Mouse (Mus musculus): ENCODE data around the gene Ehd1. TPM values are rescaled to one million over a fixed set of nuclear protein-coding genes. Genes with fewer than 3 reads are reported as not detected.

Gene Ehd1
- polyA plus RNA-seq (2012; rRNA removed), result 255 and 442 TPM in 2 replicates

DNA sequence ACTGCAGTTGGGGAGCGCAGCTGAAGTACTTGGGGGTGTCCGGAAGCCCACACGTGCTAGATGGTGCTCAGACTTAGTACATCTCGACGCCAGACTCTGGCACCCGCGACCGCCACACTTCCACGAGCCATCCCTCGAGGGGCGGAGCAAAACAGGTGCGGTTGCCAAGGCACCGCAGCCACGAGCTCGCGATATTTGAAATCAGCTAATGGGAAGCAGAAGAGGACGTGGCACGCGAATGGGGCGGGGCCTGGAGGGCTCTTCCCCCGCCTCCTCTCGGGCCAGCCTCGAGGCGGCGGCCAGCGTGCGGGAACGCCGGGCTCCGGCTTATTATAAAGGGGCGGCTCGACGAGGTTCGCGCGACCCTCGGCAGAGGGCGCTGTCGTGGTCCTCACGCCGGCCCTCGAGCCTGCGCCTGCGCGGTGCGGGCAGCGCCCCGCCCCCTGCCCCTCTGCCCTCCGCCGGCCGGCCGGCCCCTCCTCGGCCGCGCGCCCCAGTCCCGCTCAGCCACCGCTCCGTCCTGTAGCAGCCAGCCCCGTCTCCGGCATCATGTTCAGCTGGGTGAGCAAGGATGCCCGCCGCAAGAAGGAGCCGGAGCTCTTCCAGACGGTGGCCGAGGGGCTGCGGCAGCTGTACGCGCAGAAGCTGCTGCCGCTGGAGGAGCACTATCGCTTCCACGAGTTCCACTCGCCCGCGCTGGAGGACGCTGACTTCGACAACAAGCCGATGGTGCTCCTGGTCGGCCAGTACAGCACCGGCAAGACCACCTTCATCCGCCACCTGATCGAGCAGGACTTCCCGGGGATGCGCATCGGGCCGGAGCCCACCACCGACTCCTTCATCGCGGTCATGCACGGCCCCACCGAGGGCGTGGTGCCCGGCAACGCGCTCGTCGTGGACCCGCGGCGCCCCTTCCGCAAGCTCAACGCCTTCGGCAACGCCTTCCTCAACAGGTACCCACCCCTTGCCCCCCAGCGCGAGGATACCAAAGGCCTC is at the start of gene Ehd1:
Ehd1 (plus strand) TSS at position 300 of the 996 bp plus-strand sequence.

GRCm38 (mm10) chr19:6235084-6236052 is 41.2 kb upstream of the Ehd1 start, which contains the start of gene Ppp2r5b:
TSS of gene Ppp2r5b (minus strand) at chr19:6235872.

GRCm38 (mm10) chr19:6241274-6242107 is 35.0 kb upstream of the Ehd1 start, which contains the start of gene Atg2a:
TSS of gene Atg2a (plus strand) at chr19:6241668.

GRCm38 (mm10) chr19:6306137-6306551 is 29.6 kb downstream of the Ehd1 start, which contains the start of gene Cdc42bpg:
TSS of gene Cdc42bpg (plus strand) at chr19:6306456.

GRCm38 (mm10) chr19:6334673-6335457 is 58.3 kb downstream of the Ehd1 start, which contains the start of gene Men1:
TSS of gene Men1 (plus strand) at chr19:6334979.

GRCm38 (mm10) chr19:6340524-6341452 is 64.3 kb downstream of the Ehd1 start, which contains the start of gene Map4k2:
TSS of gene Map4k2 (plus strand) at chr19:6341135.

Other genes starting within 250 kb of the Ehd1 start
- 67.4 and 71.4 TPM in 2 replicates for gene Syvn1, start 230.1 kb upstream of the Ehd1 start, polyA plus RNA-seq (2012; rRNA removed)
- gene Mrpl49, start 218.9 kb upstream of the Ehd1 start, polyA plus RNA-seq (2012; rRNA removed), result 18.5 and 22.7 TPM in 2 replicates
- 2,067 and 2,719 TPM in 2 replicates for gene Fau, start 218.9 kb upstream of the Ehd1 start, polyA plus RNA-seq (2012; rRNA removed)
- 98.8 and 129 TPM in 2 replicates for gene Znhit2, start 215.5 kb upstream of the Ehd1 start, polyA plus RNA-seq (2012; rRNA removed)
- 64.3 and 73.1 TPM in 2 replicates for gene Tm7sf2, start 208.4 kb upstream of the Ehd1 start, polyA plus RNA-seq (2012; rRNA removed)
- 102 and 114 TPM in 2 replicates for gene Vps51, start 199.5 kb upstream of the Ehd1 start, polyA plus RNA-seq (2012; rRNA removed)
- not detected in 2 replicates for gene Tmem262, start 196.7 kb upstream of the Ehd1 start, polyA plus RNA-seq (2012; rRNA removed)
- 0.52 and 0.77 TPM in 2 replicates for gene Gm28374, start 194.5 kb upstream of the Ehd1 start, polyA plus RNA-seq (2012; rRNA removed)
- gene Zfpl1, start 191.8 kb upstream of the Ehd1 start, polyA plus RNA-seq (2012; rRNA removed), result 107 and 147 TPM in 2 replicates
- 5.0 and 7.6 TPM in 2 replicates for gene Cdca5, start 191.7 kb upstream of the Ehd1 start, polyA plus RNA-seq (2012; rRNA removed)
- not detected in 2 replicates for gene AC131692.1, start 182.3 kb upstream of the Ehd1 start, polyA plus RNA-seq (2012; rRNA removed)
- 0.57 and 0.89 TPM in 2 replicates for gene Naaladl1, start 170.9 kb upstream of the Ehd1 start, polyA plus RNA-seq (2012; rRNA removed)
- gene Sac3d1, start 158.1 kb upstream of the Ehd1 start, polyA plus RNA-seq (2012; rRNA removed), result 95.3 and 147 TPM in 2 replicates
- 30.1 and 33.9 TPM in 2 replicates for gene Snx15, start 148.4 kb upstream of the Ehd1 start, polyA plus RNA-seq (2012; rRNA removed)
- 5.3 and 8.6 TPM in 2 replicates for gene Batf2, start 135.7 kb upstream of the Ehd1 start, polyA plus RNA-seq (2012; rRNA removed)
- 157 and 174 TPM in 2 replicates for gene Arl2, start 135.2 kb upstream of the Ehd1 start, polyA plus RNA-seq (2012; rRNA removed)
- gene Majin, start 92.3 kb upstream of the Ehd1 start, polyA plus RNA-seq (2012; rRNA removed), result 0.44 and 0.75 TPM in 2 replicates
- gene Gpha2, start 50.3 kb upstream of the Ehd1 start, polyA plus RNA-seq (2012; rRNA removed), result 58.5 and 77.5 TPM in 2 replicates
- gene Ppp2r5b, start 40.9 kb upstream of the Ehd1 start, polyA plus RNA-seq (2012; rRNA removed), result 108 and 236 TPM in 2 replicates
- 59.3 and 62.5 TPM in 2 replicates for gene Atg2a, start 35.1 kb upstream of the Ehd1 start, polyA plus RNA-seq (2012; rRNA removed)
- 22.0 and 23.7 TPM in 2 replicates for gene Cdc42bpg, start 29.7 kb downstream of the Ehd1 start, polyA plus RNA-seq (2012; rRNA removed)
- gene Men1, start 58.3 kb downstream of the Ehd1 start, polyA plus RNA-seq (2012; rRNA removed), result 91.9 and 113 TPM in 2 replicates
- 169 and 208 TPM in 2 replicates for gene Map4k2, start 64.4 kb downstream of the Ehd1 start, polyA plus RNA-seq (2012; rRNA removed)
- gene Sf1, start 87.0 kb downstream of the Ehd1 start, polyA plus RNA-seq (2012; rRNA removed), result 206 and 238 TPM in 2 replicates
- gene Pygm, start 107.7 kb downstream of the Ehd1 start, polyA plus RNA-seq (2012; rRNA removed), result 19.9 and 23.9 TPM in 2 replicates
- gene Rasgrp2, start 122.6 kb downstream of the Ehd1 start, polyA plus RNA-seq (2012; rRNA removed), result 86.4 and 103 TPM in 2 replicates
- gene Nrxn2, start 142.0 kb downstream of the Ehd1 start, polyA plus RNA-seq (2012; rRNA removed), result 5.9 and 11.2 TPM in 2 replicates